Comparison of ENCODE assay signal across 11 mouse cellular contexts in the genomic region with DNA sequence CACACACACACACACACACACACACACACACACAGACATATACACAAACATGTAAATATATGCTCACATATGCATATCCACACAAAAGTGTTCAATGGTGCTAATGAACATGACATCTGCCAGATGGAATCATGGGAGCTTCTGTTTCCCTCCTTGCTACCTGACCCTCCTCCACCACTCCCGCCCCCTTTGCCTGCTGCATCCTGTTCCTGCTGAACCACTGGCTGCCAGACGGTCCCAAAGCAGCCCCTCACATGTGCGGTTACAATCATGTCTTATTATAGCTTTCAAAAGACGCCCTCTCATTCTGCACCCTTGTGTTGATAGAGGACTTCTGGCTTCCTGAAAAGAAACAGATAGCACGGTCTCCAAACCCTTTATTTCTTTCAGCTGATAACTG.
DNase-seq lines count a peak whose midpoint lies in the region; ATAC-seq and TF ChIP-seq lines count a peak whose summit lies in the region.
"Had no signal": no experiment of that assay in that cellular context is flagged by ENCODE, and none has a peak within 500 bp of the region (broad histone marks: within the 10 kb centered on the region; RNA-seq: fewer than 3 reads in every experiment).

No protein-coding gene starts in this region.

- H3K4me1 ChIP-seq in heart, embryonic 13.5 days = peaks cover 14% of the 10 kb centered on the region
- H3K4me1 ChIP-seq in midbrain, embryonic 14.5 days (ENCODE audit: control insufficient read depth, insufficient read depth, low read length) = no peaks in the 10 kb centered on the region
- H3K4me1 ChIP-seq in midbrain, embryonic 10.5 days = no peaks in the 10 kb centered on the region
- H3K4me1 ChIP-seq in forebrain, postnatal 0 days (ENCODE audit: insufficient read depth) = peaks cover 6% of the 10 kb centered on the region; the same call in 1 of the 2 replicates
- H3K4me1 ChIP-seq in midbrain, embryonic 15.5 days = peaks cover 6% of the 10 kb centered on the region; the same call in 1 of the 2 replicates

- peak overlapping the region; percentile 16; the same call in 1 of the 2 replicates for H3K4me3 ChIP-seq in heart, embryonic 13.5 days
- H3K4me3 ChIP-seq in midbrain, embryonic 14.5 days (replicated peaks; ENCODE audit: low read depth, low read length) = no peak overlapping the region
- no peak overlapping the region for H3K4me3 ChIP-seq in midbrain, embryonic 10.5 days
- no peak overlapping the region for H3K4me3 ChIP-seq in forebrain, postnatal 0 days (ENCODE audit: low read depth, low read length)
- H3K4me3 ChIP-seq in midbrain, embryonic 15.5 days = no peak overlapping the region

- no peak overlapping the region for H3K9ac ChIP-seq in heart, embryonic 13.5 days
- no peak overlapping the region for H3K9ac ChIP-seq in midbrain, embryonic 14.5 days (replicated peaks; ENCODE audit: low read length)
- no peak overlapping the region; the same call in 1 of the 2 replicates for H3K9ac ChIP-seq in forebrain, postnatal 0 days
- no peak overlapping the region; the same call in 1 of the 2 replicates for H3K9ac ChIP-seq in midbrain, embryonic 15.5 days
- H3K9ac ChIP-seq: liver, embryonic 14.5 days had no signal

- H3K4me2 ChIP-seq in heart, embryonic 13.5 days = peak overlapping the region; percentile 60
- H3K4me2 ChIP-seq in midbrain, embryonic 14.5 days (ENCODE audit: low read length) = no peak overlapping the region
- H3K4me2 ChIP-seq in forebrain, postnatal 0 days (ENCODE audit: low read depth) = peak overlapping the region; percentile 8; the same call in 1 of the 2 replicates
- no peak overlapping the region for H3K4me2 ChIP-seq in midbrain, embryonic 15.5 days

- H3K27ac ChIP-seq in heart, embryonic 13.5 days (replicated peaks) = peak overlapping the region; percentile 12; the same call in 1 of the 2 replicates
- H3K27ac ChIP-seq in midbrain, embryonic 14.5 days (replicated peaks; ENCODE audit: low read depth, low read length) = no peak overlapping the region
- H3K27ac ChIP-seq in midbrain, embryonic 10.5 days (replicated peaks) = no peak overlapping the region
- H3K27ac ChIP-seq in forebrain, postnatal 0 days (ENCODE audit: low read depth, low read length) = peak overlapping the region; percentile 10; the same call in 1 of the 2 replicates
- H3K27ac ChIP-seq in midbrain, embryonic 15.5 days = 0 out of 2 replicates have a peak overlapping the region, but pooled peaks have one; percentile 38
- H3K27ac ChIP-seq: liver, embryonic 14.5 days had no signal

- no peaks in the 10 kb centered on the region for H3K36me3 ChIP-seq in heart, embryonic 13.5 days
- H3K36me3 ChIP-seq in midbrain, embryonic 14.5 days (ENCODE audit: control insufficient read depth, insufficient read depth, low read length) = no peaks in the 10 kb centered on the region
- no peaks in the 10 kb centered on the region for H3K36me3 ChIP-seq in midbrain, embryonic 10.5 days
- H3K36me3 ChIP-seq in forebrain, postnatal 0 days (ENCODE audit: insufficient read depth) = no peaks in the 10 kb centered on the region
- H3K36me3 ChIP-seq in midbrain, embryonic 15.5 days (replicated peaks) = no peaks in the 10 kb centered on the region

- no peak for TF ChIP-seq CTCF in forebrain, postnatal 0 days (IDR thresholded peaks at IDR 0.05; ENCODE audit: low read depth)

- 8% methylated on average over 5 of the region's 5 CpGs for WGBS in heart, embryonic 13.5 days
- 48% methylated on average over 5 of the region's 5 CpGs for WGBS in midbrain, embryonic 14.5 days
- WGBS in midbrain, embryonic 10.5 days = 66% methylated on average over 5 of the region's 5 CpGs
- 13% methylated on average over 5 of the region's 5 CpGs for WGBS in forebrain, postnatal 0 days
- WGBS in midbrain, embryonic 15.5 days = 39% methylated on average over 5 of the region's 5 CpGs

- H3K9me3 ChIP-seq in heart, embryonic 13.5 days = no peaks in the 10 kb centered on the region
- no peaks in the 10 kb centered on the region for H3K9me3 ChIP-seq in midbrain, embryonic 14.5 days (ENCODE audit: control insufficient read depth, low read length)
- H3K9me3 ChIP-seq in midbrain, embryonic 10.5 days (replicated peaks) = no peaks in the 10 kb centered on the region
- no peaks in the 10 kb centered on the region for H3K9me3 ChIP-seq in forebrain, postnatal 0 days (ENCODE audit: low read length)
- H3K9me3 ChIP-seq in midbrain, embryonic 15.5 days = no peaks in the 10 kb centered on the region

- H3K27me3 ChIP-seq in heart, embryonic 13.5 days (replicated peaks) = peaks cover 23% of the 10 kb centered on the region
- no peaks in the 10 kb centered on the region for H3K27me3 ChIP-seq in midbrain, embryonic 14.5 days (ENCODE audit: control insufficient read depth, insufficient read depth, low read length)
- no peaks in the 10 kb centered on the region for H3K27me3 ChIP-seq in midbrain, embryonic 10.5 days (ENCODE audit: low read depth, poor library complexity, severe bottlenecking)
- H3K27me3 ChIP-seq in forebrain, postnatal 0 days (ENCODE audit: insufficient read depth, low read length) = no peaks in the 10 kb centered on the region
- no peaks in the 10 kb centered on the region for H3K27me3 ChIP-seq in midbrain, embryonic 15.5 days (replicated peaks)

- DNase-seq in heart, adult 8-10 months (ENCODE audit: low spot score) = no peak
- DNase-seq in midbrain, embryonic 14.5 days = peak; percentile 19
- DNase-seq in midbrain, embryonic 10.5 days (ENCODE audit: low spot score) = no peak
- DNase-seq in forebrain, postnatal 0 days = no peak
- no peak for DNase-seq in adrenal gland, postnatal 36 days
- DNase-seq in gastrocnemius, postnatal 10 days = no peak
- DNase-seq: cerebellum, adult 9-11 months; thymus, postnatal 36 days had no signal

- no peak for ATAC-seq in heart, embryonic 13.5 days (ENCODE audit: extremely low read depth, insufficient number of reproducible peaks, low FRiP score, low TSS enrichment)
- ATAC-seq in midbrain, embryonic 14.5 days (ENCODE audit: low FRiP score, low TSS enrichment) = no peak
- peak; percentile 76 for ATAC-seq in forebrain, postnatal 0 days
- no peak for ATAC-seq in midbrain, embryonic 15.5 days (replicated peaks)

Comparison
In these comparisons a context has a peak if more than half of its experiments do, and no peak if none do; other contexts are left out.
1. H3K27ac ChIP-seq: peak in heart, embryonic 13.5 days (single experiment), forebrain, postnatal 0 days (single experiment) and midbrain, embryonic 15.5 days (single experiment); none in midbrain, embryonic 14.5 days (single experiment) and midbrain, embryonic 10.5 days (single experiment).
2. H3K4me2 ChIP-seq: peak in heart, embryonic 13.5 days (single experiment) and forebrain, postnatal 0 days (single experiment); none in midbrain, embryonic 14.5 days (single experiment) and midbrain, embryonic 15.5 days (single experiment).